Mouse (Mus musculus): Measurements from ENCODE around the gene Kcnh7.

Kcnh7 gene

DNA sequence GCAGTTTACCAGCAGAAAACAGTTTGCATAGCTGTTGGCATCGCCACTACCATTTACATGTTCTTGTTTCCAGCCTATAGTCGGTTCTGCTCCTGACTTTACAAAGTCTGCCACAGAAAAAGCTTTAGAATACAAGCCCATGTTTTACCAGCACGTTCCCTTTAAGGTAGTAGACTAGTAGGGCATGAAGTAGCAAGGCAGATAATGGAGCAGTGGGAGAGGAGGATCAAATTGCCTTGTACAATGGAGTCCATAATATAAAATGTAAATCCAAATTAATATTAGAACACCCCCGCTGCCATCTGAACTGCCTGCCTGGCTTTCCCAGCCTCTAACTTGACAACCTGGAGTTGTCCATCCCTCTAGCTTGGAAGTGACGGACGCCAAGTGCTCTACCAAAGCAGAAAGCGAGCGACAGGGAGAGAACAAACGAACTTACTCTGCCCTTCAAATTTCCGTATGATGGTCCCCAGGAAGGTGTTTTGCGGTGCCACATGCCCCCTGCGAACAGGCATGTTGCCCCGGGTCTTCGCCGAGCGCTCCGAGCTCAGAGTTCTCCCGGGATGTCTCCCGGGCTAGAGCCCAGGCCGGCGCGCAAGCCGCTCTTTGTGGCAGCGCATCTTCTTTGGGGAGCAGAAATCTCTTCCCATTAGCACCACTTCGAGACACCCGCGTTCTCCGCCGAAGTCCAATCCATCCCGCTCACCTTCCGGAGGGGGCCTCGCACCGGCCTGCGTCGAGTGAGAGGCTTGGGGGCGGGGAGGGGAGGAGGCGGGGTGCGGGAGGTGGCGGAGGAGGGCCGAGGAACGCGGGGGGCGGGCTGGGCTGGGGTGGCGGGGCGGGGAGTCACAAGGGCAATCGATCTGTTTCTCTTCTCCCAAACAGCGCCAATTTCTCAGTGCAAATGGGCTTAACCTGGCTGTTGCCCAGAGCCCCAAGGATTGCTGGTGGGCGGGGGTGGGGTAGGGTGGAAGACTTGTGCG is at the start of gene Kcnh7:
Gene Kcnh7 (minus strand): TSS at position 725 of the 983 bp plus-strand sequence.
- peak; percentile 12 for DNase-seq (ENCODE audit: inconsistent ontology term)

DNA sequence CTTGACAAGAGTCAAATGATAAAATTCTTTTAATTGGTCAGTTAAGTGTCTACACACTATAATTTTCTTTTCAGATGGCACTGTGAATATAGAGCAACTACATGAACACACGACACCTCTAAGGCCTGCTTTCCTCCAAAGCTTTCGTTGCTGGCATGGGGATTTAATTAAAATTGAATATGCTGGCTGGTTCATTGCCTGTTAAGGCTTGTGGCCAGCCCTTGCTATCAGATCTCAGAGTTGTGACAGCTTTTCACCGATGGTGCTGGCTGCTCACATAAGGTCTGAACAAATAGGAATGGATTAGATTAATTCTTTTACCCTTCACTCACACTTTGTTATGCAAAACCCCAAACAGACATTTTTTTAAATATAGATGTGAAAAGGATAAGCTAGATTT is 23.3 kb upstream of the Kcnh7 start:
- no peak for DNase-seq (ENCODE audit: inconsistent ontology term)

DNA sequence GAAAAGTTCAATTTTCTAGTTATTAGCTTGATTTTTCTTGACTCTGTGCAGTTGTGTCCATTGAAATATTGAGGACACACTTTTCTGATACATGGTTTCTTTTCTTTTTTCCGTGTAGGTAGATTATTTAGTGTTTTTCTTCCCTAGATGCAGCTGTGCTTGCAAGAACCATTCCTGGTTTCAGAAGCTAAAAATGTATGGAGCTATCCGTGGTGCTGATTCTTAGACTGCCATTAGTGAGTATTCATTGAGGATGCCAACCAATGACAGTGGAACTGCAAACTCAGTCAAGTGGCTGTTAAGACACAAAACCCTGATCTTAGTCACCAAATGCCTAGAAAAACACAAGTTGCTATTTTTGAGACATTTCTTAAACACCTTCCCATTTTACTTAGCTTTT is 1.9 kb upstream of the Kcnh7 start:
- DNase-seq (ENCODE audit: inconsistent ontology term), result peak; percentile 26

DNA sequence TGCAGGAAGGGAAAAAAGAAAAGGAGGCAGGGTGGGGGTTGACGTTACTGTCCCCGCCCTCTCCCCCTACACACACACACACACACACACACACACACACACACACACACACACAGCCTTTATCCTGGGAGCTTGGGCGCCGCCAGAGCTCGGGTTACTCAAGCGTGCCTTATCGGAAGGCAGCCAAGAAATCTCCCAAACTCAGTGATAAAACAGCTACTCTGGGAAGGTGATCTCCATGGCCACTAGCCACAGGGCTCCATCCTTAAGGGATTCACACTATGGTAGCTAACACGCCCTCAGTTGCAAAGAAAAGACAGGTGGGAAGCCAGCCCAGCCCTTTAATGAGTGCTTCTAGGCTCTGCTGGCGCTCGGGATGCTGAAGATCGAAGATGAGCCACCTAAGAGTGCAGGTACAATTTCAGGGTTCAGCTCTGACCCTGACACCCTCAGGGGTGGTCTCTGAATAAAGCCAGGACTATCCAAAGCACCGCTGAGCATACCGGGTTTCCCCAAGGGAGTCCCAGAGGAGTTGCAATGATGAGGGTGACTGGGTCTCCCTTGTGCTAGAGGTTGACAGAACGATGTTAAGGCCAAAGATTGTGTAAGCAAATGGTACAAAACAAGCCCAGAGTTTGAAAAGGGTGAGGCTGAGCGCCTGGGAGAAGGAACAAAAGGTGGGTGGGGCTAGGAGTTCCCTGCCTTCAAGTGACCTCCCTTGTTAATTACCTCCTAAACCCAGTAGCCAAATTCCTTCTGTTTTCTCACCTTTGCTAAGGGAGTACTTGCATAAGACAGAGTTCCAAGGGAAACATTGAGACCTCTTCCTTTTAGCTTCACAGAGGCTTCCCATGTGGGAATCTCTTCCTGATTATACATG is 704 bp upstream of the Kcnh7 start:
- no peak for DNase-seq (ENCODE audit: inconsistent ontology term)

DNA sequence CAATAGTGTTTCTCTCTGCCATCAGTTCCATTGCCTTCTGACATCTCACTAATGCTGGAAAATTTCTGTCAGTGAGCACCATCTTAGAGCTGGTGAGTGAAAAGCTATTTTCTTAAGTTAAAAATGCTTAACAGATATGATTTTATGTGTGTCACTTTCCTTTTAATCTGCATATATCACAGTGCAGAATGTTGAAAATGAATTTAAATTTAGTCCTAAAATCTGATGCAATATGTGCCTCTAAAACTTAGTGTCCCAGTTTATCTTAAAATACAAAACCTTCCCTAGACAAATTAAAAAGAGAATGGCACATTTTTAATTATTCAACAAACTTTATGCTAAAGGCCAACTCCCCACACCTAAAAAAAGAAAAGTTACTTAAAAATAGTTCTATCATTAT is 30.4 kb downstream of the Kcnh7 start:
- no peak for DNase-seq (ENCODE audit: inconsistent ontology term)

DNA sequence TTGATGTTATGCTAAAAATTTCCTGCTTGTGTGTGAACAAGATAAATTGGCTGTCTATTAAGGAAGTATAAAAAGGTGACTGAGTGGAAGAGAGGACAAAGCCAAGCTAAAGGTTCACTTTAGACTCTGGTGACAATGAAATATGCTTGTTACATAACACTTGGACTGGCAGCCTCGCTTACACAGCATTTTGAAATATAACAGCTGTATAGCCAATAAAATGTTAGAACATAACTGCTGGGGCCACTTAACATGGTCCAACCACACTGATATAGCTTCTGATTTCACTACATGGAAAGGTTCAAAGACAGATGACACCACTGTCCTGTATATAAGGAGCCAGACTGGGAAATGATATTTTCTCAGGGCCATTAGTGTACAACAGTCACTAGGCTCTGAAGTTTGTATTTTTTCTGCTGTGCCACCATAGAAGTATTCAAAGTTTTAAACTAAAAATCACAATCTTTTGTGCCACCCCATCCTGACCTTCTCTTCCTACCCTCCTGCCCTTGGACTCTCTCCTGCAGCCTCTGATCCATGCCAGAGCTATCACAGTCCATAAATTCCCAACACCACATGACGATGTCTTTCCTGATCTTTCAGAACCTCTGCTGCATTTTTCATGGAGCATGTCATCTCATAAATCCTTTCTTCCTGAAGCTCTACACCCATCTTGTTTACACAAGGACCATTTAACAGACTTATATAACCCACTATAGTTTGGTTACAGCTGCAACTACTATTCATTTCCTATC is 56.1 kb downstream of the Kcnh7 start:
- DNase-seq (ENCODE audit: inconsistent ontology term), result no peak

DNA sequence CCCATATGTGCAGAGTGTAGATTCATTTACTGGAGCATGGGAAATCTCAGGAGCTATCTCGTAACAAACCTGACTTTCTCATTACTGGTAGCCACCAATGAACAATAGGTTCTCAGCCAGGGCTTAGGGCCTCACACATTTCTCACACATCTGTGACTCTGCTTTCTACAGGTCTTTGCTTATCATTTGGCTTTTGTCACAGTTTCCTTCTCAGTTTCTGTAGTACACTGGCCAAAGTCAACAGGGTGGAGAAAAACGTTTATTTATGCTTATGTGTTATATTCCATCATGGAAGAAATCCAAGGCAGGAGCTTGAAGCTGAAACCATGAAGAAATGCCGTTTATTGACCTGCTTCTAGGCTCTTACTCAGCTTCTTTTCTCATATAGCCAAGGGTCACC is 63.8 kb downstream of the Kcnh7 start:
- no peak for DNase-seq (ENCODE audit: inconsistent ontology term)

DNA sequence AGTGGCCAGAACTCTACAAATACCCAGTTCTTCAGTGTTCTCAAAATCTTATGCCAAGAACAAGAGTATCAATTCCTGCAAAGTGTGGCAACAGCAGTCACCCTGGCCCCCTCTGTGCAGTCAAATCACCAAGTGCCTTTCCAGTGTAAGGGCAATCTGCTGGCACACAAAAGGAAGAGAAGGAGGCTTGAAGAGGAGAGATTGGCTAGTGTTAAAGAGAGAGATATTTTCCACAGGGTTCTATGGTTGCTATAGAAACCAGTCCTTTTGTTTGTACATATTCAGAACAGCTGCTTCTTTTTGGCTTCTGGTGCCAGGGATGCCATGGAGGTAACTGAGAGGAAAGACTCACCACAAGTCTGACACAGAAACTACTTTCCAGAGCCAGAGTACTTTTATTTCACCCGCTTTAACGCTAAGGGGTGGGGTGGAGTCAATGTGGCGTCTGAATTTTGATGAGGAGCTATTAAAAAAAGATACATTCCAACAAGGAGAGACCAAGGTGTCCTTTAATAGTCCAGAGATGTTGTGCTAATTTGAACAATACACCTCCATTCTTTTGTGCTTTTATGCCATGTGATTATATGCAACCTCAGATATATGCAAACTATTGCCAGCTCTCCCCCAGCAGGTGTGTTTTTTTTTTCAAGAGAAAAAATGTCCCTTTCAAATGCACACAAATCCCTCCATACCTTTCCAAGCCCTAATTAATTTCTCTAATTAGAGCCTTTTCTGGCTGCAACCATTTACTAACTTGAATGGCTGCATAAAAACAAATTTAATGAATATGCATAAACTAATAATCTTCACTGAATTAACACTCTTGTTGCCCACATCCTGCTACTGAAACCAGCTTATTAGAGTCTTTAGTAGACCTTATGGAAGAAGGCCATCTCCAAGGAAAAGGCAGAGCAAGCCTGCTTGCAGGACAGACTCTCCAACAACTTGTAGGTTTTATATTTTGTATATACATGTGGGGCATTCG is 66.6 kb downstream of the Kcnh7 start:
- DNase-seq (ENCODE audit: inconsistent ontology term), result peak; percentile 26

DNA sequence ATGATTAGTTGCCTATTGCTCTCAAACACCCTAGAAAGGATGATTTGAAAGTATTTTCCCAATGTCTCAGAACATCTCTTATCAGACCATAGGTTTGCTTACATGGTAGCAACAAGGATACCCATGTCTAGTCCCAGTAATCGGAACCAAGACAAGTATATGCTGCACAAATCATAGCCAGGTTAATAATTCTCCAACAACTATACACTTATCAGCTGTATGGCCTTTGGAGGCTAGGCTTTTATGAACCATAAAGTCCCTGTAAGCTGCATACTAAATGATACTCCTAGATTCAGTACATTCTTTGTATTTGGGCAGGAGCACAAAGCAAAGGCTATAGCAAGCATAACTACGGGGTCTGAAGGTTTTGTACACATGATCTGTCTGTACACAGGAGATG is 78.1 kb downstream of the Kcnh7 start:
- DNase-seq (ENCODE audit: inconsistent ontology term), result no peak

DNA sequence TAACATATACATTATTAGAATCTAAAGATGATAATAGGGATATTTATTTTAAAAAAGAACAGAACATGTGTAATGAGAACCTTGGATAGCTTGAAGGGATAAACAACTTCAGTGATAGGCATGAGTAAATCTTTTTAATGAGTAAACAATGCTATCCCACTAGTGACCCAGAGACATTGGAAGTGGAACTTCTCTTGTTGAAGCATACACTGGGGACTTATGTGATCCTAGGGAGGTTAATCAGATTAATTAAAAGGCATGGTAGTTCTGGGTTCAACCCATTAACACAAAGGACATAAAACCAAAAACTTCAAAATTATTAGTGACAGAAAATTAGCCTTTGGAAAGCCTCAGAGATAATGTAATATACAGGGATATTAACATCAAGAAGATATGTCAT is 84.4 kb downstream of the Kcnh7 start:
- no peak for DNase-seq (ENCODE audit: inconsistent ontology term)

DNA sequence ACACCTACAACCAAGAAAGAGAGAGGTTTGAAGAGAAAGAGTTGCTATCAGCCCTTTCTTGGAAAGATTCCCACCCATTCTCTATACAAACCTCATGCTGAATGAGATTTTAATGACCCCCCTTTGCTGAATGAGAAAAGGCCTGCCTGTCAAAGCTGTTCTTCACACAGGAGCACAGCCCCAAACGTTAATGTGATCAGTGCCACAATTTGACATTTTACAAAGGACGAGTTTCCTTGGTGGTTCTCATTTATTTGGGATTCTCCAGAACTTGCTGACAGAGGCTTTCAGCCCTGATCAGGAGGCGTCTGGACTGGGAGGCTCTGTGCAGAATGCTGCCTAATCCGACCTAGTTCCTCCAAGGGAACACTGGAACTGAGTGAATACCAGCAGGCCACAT is 92.3 kb downstream of the Kcnh7 start:
- no peak for DNase-seq (ENCODE audit: inconsistent ontology term)

DNA sequence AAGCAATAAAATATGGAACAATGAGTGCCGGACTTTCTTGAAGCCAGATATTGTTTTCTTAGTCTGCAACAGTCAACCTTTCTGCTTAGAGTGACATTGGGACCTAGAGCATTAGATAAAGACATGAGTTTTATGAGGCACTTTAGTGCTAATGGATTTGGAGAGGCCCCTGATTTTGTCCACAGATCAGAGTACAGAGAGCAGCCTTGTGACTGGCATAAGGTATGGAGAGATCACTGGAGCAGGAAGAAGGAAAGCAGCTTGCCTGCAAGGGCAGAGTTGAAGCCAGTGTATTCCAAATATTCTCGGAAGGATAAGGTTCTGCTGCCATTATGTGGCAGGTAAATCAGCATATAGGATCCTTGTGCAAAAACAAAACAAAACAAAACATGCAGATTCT is 93.6 kb downstream of the Kcnh7 start:
- no peak for DNase-seq (ENCODE audit: inconsistent ontology term)

DNA sequence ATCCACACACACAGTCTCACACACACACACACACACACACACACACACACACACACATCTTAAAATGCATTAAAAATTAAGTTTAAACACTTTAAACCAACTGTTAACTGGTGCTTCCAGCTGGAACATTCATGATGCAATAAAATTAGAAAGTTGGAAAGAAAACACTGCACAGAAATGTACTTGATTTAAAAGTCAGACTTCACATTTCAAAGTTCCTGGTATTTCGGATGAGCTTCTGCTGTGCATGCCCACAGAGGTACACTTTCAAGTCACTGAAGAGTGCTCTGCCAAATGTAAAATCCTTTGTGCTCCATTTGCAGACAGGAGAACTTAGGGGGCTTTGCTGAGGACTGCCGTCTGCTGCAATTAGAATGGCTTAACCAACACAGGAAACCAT is 125.7 kb downstream of the Kcnh7 start:
- no peak for DNase-seq (ENCODE audit: inconsistent ontology term)

DNA sequence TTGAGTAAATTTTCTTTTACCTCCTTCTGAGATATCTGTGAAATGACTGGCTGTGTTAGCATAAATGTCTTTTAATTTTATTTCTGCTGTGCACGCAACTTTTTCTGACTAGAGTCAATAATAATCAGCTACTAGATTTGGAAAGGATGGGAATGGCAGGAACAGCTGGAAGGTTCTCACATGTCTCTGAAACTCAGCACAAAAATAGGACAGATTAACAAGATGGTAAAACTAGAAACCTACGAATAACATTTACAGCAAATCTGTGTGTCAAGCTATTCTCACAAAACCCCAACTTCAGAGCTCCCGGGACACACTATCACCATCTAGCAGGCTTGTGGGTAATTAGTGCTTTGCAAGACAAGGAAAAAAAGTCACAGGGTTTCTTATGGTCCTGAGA is 134.2 kb downstream of the Kcnh7 start:
- DNase-seq (ENCODE audit: inconsistent ontology term), result no peak

DNA sequence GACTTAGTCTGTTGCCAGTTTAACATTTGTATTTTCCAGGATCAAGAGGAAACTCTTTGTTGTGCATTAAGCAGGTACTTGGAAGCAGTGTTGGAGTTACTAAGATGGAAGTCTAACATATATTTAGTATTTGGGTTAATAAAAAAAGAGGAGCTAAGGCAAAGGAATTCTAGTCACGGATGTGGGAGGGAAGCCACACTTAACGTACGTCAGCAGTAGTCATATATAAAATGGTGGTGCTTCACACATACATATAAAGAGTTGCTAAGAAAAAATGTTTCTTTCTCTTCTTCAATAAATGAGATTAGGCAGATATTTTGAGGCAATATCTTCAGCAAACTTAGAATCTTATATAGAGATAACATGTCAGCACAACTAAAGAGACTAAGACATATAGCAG is 144.4 kb downstream of the Kcnh7 start:
- no peak for DNase-seq (ENCODE audit: inconsistent ontology term)

DNA sequence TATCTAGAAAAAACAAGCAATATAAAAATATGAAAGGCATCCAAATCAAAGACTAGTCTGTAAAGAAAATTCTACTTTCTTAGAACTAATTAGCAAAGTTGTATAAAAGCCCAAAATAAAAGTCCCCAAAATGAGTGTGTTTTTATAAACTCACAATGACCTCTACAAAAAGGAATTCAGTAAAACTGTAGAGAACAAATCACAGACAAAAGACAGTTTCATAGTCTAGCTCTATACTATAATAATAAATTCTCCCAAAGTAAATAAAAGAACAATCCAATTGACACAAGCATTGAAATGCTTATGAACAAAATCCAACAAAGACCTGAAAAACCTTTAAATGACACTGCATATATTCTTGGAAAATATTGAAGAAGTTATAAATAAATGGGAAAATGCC is 169.2 kb downstream of the Kcnh7 start:
- no peak for DNase-seq (ENCODE audit: inconsistent ontology term)

DNA sequence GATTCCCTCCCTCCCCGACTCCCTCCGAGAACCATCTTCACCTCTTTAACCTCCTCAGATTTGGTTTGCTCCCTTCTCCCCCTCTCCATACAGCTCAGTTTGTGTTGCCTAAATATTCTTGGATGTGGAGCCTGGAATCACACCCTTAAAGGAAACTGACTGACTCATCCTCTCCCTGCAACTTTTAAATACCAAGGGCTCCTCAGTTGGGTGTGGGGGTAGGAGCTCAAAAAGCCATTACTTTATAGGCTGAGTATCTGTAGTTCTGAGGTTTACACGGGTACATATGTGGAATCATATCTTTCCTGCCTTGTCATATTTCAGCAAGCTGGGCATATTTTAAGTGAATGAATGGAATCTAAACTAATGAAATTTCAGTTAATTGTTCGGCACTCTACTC is 174.9 kb downstream of the Kcnh7 start:
- no peak for DNase-seq (ENCODE audit: inconsistent ontology term)

DNA sequence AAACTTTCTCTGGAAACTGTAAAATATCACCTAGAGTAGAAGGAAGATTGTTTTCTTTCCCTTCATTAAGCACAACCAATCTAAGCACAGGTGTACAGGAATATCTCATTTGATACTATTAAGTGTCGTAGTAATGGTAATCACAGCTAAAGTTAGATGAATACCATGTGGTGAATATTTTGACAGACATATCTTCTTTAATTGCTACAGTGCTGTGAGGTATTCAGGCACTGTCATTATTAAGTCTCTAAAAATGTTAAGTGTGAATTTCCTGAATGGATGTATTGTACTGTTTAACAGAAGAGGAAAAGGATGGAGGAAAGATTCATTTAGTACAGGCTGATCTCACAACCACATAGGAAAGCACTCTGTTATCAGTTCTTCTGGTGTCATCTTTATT is 181.3 kb downstream of the Kcnh7 start:
- no peak for DNase-seq (ENCODE audit: inconsistent ontology term)

DNA sequence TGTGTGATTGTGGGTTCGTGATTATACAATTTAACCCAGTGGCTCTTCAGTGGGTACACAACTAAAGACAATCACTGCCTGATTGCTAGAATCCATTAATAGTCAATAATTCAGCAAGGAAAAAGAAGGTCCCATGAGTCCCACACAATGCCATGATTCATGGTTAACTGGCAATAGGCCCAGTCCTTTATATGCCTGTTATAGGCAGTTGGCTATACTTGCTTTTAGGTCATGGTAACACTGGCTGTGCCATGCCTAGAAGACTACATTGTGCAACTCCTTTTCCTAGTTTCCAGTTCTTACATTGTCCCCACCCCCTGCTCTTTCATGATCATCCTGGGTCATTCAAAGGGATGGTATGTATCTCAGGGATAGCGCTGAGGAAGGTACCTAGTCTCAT is 186.4 kb downstream of the Kcnh7 start:
- DNase-seq (ENCODE audit: inconsistent ontology term), result no peak

DNA sequence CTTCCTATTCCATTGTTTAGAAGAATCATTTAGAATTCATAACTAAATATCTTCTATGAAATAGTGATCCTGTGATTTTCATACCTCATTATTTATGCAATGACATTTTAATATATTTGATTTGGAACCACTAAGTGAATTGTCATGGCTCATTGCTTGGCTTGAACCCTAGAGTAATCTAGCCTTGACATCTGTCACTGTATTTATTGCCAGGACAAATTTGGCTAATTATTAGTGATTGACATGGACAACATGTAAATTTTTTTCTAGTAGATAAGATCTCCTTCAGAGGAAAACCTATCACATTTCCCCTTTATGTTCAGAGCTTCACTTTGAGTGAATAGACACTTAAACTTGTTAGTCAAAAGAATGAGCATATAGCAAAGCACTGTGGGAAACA is 195.5 kb downstream of the Kcnh7 start:
- no peak for DNase-seq (ENCODE audit: inconsistent ontology term)

DNA sequence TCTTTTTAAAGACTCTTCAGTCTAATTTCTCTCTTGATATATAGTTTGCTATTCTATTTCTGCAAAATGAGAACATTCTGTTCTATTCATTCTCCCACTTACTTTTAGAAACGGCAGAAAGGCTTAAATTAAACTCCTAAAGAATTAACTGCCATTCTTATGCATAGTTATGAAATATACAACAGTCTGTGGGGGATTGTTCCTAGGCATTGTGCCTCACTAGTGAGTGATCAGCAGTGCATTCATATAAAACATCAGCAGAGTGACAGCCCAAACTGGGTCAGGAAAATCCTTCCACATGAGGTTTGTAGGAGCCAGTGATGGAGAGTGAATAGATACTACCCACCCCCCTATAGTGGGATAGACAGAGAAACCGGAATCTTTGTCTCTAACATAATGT is 200.2 kb downstream of the Kcnh7 start:
- no peak for DNase-seq (ENCODE audit: inconsistent ontology term)
